Mouse (Mus musculus): ENCODE data around the gene Gucy2e.

Gucy2e gene

DNA sequence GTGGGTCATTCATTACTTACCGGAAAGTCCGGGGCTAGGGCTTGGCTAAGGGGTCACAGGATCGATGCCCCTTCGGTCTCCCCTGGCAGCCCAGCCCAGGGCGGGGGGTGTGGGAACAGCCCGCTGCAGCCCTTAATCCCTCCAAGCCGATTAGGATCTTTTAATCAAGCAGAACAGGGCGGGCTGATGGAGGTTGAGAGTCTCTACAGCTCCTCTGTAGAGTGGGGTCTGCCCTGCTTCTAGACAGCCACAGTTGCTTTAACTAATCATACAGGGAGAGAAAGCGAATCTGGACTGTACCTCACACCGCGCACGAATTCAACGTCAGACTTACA lies at the start of gene Gucy2e:
Gene Gucy2e (minus strand): TSS at position 111 of the 335 bp plus-strand sequence.
- no peak for DNase-seq

DNA sequence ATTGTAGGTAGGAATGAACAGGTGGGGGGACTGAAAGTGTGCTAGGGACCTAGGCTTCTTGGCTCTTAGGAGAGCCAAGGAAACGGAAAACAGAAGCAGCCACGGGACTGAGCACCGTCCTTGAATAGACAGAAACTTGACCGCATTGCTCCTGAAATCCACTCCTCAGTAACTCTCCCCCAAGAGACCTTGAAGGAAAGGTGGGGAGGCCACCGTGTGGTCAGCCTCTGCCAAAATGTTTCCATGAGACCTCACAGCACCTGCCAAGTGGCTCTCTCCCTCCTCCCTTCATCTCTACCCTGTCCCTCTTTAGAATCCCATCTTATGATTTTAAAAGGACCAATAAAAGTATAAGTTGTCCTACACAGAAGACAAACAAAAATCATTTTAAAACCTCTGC lies 40.4 kb upstream of the Gucy2e start:
- DNase-seq: no peak

DNA sequence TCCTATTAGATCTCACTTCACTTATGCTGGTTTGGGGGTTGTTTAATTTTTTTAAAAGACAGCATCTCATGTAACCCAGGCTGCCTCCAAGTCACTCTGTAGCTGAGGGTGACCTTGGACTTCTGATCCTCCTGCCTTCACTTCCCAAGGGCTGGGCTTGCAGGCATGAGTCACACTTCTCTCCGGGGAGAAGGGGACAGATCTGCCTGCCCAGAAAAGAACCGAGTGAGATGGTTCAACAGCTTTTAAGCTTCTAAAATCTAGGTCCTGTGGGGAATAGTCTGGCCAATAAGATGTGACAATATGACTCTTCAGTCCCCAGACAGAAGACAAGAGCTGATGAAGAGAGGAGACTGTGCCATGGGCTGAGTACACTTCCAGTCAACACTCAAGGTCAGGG lies 39.2 kb upstream of the Gucy2e start:
- no peak for DNase-seq

DNA sequence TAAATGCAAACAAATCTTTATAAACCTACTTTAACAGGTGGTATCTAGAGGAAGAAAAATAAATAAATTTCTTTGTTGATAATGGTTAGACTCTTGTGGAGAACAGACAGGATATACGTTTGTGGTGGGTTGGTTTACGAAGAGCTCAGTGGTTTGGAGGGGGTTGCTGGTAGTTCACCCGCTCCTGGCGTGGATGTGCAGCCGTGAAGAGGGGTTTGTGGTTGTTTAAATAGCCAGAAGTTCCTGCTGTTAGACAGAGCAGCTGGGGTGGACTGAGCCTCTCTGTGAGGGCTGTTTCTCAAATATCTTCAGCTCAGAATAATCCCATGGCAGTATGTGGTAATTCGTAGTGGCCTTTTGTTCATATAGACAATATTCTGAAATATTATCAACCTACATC lies 38.8 kb upstream of the Gucy2e start:
- no peak for DNase-seq

DNA sequence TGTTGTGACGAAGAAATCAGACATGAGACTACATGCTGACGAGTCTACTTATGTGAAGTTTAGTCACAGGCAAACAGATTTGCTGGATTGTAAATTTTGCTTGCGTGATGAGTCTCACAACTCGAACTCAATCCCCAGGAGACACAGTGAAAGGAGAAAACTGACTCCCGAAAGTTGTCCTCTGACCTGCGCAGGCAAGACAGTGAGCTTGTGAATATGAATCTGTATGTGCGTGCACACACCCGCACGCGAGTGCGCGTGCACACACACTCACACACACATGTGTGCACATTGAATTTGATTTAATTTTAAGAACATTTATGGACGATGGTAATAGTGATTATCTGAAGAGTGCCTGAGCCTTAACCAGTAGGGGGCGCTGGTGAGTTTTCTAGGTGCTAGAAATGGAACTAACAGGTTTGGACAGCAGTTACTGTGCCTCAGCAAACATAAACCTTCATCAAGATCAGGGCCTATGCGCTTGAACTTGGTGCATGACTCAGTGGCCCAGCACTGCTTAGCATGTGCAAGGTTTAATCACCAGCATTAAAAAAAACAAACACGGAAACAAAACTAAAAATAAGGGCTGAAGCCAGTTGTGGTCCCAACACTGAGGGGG lies 35.4 kb upstream of the Gucy2e start:
- DNase-seq: peak; percentile 88 to 95

DNA sequence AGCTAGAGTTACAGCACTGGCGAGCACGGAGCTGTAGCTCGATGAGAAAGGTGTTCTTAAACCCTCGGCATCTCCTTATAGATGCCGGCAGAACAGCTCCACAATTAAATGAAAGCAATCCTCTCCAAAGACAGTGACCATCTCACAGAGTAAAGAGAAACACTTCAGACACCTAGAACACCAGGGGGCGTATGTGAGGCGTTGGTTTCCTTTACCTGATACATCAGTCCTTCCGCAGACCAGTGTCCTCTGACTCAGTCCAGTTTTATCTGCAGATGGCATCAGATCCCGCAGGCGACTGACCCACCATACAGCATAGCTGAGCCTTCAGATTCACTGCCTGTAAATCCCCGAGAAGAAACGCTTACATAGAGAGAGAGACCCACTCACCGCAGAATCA lies 32.7 kb upstream of the Gucy2e start:
- DNase-seq: peak; percentile 92 to 95

DNA sequence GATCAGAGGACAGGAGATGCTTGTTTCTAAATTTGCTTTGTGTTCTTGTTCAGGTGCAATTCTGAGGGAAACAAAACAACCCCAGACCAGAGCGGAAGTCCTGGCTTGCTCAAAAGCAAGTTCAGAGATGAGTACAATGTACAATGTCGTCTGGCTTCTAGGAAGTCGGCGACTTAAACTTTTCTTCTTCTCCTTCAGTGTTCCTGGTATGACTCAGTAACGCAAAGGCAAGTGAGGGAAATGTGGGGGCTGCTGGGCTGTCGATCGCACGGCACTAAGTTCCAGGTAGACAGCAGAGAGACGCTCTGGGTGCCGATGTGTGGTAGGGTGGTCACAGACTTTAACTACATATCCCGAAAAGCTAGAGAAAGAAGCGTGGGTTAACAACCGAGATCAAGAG lies 31.3 kb upstream of the Gucy2e start:
- no peak for DNase-seq

DNA sequence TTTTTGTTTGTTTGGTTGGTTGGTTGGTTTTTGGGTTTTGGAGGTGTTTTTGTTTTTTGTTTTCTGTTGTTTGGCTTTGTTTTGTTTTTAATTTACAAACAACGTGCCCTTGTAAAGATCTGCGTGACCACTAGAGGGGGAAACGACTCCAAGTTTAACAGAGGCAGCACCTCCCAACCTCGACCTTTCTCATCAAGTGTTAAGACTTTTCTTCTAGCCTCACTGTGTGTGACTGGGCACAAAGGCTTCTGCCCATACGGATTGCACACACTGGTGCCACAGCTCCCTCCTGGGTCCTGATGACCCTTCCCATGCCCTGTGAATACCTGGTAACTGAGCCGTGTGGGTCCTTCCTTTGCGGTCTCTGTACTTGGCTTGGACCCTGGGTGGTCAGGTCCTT lies 30.5 kb upstream of the Gucy2e start:
- peak; percentile 52 to 66 for DNase-seq

DNA sequence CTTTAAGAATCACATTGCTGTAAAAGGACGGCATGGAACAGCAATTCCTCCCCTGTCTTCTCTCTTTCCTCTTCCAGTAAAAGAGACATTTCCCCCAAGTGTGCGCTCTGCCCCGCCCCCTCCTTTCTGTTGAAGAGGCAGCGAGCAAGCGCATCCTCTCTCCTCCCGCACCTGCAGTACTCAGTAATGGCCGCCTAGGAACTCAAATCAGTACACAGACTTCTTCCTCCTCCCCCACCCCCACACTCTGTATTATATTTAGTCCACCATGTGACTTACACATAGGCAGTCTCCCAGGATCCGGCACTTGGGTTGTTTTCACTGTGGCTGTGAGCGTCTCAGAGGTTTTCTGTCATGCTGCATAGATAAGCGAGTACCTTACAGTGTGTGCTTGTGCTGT lies 29.4 kb upstream of the Gucy2e start:
- peak; percentile 68 to 86 for DNase-seq

DNA sequence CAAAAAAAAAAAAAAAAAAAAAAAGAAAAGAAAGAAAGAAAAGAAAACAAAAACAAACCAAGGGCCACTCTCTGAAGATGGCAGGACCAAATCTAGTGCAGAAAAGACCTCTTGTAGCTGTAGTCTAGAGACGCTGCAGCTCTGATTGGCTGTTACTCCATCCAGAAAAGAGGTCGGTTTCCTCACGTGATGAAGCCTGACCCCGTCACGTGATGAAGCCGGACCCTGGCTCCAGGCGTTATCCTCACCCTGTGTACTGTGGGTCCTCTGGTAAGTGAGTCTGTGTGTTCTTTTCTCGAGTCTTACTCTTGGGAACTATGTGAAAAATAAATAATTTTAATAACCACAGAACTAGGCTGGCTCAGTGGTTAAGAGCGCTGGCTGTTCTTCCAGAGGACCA lies 28.6 kb upstream of the Gucy2e start:
- no peak for DNase-seq

DNA sequence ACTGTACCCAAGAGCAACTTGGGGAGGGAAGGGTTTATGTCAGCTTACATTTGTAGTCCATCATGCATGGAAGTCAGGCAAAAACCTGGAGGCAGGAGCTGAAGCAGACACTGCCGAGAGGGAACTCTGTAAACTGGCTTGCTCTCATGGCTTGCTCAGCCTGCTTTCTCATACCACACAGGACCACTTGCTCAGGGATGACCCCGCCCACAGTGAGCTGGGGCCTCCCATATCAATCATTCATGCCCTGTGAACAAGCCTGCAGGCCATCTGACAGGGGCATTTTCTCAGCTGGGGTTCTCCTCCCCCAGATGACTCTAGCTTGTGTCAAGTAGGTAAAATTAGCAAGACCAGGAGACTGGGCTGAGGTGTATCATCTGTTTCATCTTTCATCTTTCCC lies 27.4 kb upstream of the Gucy2e start:
- DNase-seq: no peak

DNA sequence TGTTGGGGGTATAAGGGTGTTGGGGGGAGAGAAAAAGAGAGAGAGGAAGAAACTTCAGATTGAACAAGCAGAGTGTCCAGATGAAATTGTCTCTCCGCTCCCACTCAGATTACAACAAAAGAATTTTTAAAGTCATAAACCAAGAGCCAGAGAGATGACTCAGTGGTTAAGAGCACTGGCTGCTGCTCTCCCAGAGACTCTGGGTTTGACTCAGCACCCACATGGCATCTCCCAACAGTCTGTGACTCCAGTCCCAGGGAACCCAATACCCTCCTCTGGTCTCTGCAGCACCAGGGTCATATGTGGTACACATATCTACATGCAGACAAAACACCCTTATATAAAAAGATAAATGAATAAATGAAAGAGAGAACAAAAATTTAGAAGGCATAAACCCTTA lies 23.3 kb upstream of the Gucy2e start:
- DNase-seq: no peak

DNA sequence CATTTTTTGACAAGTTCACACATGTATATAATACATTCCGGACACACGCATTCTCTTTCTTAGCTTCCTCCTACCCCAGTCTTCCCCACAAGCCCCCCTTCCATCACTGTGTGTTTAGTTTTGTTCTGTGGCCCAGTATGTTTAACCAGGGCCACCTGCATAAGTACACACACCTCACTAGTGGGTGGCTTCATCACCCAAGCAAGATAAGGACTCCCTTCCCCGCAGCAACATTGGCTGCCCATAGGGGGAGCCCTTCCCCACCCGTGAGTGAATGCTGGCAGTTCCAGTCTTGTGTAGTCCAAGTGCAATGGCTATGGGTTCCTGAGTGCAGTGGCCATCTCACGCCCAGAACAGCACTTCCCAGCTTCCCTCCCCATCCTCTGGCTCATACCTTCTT lies 21.5 kb upstream of the Gucy2e start:
- DNase-seq: peak; percentile 59 to 75

DNA sequence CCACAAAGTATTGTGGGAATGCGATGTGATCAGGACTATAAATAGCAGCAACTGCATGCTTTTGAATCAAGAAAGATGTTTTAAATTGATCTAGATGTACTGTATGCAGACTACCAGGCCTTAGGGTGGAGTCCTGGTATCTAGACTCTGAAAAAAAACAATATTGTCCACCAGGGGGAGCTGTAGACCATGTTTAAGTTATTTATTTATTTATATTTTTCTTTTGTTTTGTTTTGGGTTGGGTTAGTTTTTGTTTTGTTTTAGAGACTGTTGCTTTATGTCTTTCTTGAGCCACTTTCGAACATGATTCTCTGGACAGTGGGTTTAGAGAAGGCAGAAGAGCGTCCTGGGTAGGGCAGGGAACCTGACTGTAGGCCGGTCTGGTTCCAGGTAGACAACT lies 21.0 kb upstream of the Gucy2e start:
- DNase-seq: peak; percentile 52 to 66

DNA sequence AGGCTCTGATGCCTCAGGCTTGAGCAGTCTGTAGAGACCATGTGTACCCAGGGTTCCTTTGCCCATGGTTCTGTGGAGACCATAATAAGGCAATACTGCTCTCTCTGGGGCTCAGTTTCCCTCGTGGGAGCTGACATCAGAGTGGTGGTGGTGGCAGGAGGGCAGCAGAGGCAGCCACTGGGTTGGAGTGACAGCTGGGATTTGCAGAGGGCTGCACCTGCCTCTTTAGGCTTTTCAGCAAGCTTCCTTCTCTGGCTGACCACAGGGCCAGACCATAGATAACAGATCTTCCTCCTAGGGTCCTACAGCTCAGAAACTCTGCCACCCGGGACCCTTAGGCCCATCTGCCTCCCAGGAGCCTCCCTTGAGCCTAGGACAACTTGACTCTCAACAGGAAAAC lies 20.2 kb upstream of the Gucy2e start:
- no peak for DNase-seq

DNA sequence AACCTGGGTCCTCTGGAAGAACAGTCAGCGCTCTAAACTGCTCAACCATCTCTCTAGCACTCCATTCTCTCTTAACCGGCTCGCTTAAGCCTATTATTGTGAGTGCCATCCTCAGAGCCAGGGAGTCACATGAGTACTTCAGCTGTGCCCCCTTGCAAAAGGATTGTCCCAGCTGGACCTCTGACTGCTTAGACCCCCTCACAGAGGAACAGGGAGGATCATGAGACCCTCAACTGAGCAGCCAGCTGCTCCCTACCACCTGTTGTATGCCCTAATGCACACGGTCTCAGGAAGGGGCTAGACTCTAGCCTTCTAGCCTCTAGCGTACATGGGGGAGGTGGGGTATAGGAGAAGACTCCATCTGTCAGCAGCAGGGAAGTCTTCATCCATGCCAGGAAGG lies 18.0 kb upstream of the Gucy2e start:
- DNase-seq: no peak

DNA sequence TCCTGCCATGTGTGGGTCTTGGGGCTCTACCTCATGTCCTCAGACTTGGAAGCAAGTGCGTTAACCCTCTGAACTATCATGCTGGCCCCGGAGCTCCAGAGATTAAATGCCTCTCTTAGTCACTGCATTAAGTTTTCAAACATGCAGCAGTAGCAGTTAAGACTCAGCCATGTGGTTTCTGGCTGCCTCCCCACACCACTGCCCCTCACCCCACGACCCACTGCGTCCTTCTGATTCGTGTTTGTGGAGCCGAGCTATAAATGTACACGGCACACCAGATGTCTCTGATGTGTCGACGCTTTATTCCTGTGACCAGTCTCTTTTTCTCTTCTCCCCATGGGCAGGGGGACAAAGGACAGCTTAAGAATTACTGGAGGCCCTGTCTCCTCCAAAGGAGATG lies 16.3 kb upstream of the Gucy2e start:
- no peak for DNase-seq

DNA sequence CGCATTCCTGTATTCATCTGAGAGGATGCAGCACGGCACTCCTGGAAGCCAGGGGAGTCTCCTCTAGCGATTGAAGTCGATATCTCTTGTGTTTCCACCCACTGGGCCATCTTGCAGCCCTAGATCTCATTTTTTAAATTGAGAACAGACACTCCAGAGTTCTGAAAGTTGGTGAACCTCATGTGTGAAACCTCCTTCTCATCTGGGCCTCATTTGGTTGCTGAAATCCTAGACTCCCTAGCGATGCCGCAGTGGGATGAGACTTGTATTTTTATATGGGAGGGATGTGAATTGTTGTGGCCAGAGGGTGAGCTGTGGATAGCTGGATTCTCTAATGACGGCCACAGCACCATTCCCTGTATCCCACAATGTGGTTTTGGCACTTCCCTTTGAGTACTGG lies 15.1 kb upstream of the Gucy2e start:
- DNase-seq: no peak

DNA sequence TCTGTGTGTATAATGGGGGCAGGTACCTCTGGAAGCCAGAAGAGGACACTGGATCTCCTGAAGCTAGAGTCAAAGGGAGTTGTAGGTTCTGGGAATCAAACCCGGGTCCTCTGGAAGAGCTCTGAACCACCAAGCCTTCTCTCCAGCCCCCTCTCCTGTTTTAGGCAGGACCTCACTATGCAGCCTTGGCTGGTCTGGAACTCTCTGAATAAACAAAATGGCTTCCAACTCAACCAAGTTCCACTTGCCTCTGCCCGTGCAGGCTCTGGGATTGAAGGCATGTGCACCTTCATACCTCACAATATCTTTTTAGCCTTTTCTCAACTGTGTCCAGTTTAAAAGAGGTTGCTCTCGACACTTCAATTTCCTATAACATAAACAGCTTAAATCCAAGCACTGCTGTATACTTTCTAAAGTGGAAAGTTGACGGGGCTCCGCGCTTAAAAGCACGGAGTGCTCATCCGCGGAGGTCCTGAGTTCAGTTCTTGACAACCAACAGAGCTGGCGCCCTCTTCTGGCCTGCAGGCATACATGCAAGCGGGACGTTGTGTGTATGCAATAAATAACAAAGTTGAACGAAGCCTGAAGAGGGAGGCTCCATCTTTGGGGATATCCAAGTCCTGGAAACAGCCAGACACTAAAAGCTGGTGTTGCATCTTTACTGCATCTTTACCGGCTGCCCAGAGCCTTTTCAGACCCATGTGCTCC lies 14.5 kb upstream of the Gucy2e start:
- no peak for DNase-seq

DNA sequence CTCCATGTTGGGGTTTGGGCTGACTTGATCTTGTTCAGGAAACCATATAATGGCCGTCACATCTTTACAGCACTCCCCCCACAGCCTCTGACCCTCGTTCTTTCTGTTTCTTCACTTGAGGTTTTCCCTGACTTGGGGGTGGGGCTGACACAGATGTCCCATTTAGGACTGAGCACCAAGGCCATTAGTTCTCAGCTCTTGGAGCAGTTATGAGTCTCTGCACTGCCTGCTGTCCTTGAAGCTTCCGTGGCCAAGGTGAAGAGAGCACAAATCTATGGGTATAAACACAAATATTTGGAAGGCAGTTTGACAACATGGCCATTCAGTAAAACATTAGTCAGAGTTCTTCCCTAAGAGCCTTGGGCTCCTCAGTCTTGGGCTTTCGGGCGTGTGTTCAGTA lies 13.3 kb upstream of the Gucy2e start:
- DNase-seq: no peak

DNA sequence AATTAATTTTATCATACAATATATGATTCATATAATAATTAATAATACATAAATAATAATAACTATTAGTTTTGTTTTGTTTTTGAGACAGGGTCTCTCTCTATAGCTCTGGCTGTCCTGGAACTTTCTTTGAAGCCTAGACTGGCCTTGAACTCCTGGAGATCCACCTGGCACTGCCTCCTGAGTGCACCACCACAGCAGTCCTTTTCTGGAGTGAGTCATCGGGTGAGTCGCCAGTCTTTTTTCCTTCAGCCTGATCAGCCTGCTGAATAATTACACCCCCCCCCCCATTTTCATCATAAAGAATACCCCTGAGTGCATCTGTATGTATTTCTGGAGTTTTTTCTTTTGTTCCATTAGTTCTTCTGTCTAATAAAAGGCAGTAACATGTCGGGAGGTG lies 12.3 kb upstream of the Gucy2e start:
- no peak for DNase-seq

DNA sequence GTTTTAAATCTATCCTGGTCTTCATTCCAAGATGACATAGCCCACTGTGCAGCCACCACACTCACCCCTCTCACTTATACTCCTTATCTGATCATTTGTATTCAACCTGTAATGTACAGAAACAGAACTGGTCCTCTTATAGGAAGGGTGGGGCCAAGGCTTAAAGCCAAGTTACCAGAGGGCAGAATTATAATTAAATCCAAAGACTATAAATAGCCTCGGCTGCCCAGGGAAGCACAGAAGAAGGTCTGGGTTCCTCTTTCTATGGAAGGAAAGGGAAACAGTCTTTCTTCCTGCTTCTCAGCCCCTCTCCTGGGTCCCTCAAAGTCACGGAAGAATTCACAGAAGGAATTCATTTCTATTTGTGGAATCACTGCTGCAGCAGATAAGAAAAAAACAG lies 8.8 kb upstream of the Gucy2e start:
- DNase-seq: no peak

DNA sequence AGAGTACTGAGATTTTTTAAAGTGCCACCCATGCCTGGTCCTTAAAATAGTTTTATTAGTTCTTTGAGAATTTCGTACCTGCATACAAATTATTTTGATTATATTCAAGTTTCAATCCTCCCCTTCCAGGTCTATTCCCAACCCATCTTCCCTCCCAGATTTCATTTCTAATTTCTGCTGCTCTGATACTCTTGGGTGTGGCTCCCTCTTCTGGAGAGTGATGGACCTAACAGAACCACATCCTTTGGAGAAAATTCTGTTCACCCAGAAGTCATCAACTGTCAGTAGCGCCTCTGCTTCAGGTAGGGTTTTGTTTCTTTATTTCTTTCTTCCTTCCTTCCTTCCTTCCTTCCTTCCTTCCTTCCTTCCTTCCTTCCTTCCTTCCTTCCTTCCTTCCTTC lies 8.1 kb upstream of the Gucy2e start:
- peak; percentile 78 to 83 for DNase-seq

DNA sequence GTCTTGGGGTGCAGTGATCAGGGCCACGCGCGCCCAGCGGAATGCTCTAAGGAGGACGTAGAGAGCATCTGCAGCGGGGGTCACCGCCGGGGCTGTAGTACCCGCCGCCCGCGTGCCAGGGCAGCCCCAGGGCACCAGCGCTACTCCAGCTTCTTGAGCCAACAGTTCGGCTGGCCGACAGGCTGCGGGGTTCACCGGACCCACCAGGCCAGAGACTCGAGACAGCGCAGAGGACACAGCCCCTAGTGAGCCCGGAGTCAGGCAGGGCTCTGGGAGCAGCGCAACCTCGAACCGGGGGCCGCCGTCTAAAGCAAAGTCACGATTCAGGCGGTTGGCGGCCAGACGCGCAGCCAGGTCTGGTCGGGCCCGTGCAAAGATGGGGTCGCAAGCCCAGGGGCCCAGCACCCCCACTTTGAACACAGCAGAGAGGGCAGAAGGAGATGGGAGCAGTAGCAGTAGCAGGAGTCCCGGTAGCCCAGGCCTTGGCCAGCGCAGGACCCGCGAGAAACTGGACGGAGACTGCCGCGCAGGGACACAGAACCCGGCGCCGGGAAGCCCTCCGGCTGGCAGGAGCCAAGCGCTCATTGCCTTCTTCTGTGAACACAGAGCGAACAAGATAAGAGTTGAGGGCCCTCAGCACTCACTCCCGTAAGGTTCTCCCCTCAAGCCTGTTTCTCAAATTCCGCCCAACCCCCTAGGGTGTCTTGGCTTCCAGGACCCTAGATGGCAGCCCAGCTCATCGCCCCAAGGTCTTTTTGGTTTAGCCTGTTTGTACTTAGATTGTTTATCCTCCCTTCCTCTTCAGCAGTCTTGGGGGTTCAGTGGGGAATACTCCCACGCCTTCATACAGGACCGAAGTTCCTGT lies 543 bp downstream of the Gucy2e start:
- peak in 1 of 2 experiments; percentile 35 for DNase-seq

Measured in cerebellum, postnatal 14 days (tissue).